Mouse (Mus musculus) R1 (cell line): Measurements from ENCODE around the gene Zfp36.
"Not testable (repeated sequence)": the region's sequence is repeated elsewhere in the genome, so short reads cannot be mapped to it uniquely, and the experiment has no call there.

Experiments used
- DNase-seq: peaks from one replicate; pipeline ENCODE4 v3.0.0-alpha.2; 2018; ENCODE audit warnings: low read depth, low spot score

The Zfp36 gene

DNA sequence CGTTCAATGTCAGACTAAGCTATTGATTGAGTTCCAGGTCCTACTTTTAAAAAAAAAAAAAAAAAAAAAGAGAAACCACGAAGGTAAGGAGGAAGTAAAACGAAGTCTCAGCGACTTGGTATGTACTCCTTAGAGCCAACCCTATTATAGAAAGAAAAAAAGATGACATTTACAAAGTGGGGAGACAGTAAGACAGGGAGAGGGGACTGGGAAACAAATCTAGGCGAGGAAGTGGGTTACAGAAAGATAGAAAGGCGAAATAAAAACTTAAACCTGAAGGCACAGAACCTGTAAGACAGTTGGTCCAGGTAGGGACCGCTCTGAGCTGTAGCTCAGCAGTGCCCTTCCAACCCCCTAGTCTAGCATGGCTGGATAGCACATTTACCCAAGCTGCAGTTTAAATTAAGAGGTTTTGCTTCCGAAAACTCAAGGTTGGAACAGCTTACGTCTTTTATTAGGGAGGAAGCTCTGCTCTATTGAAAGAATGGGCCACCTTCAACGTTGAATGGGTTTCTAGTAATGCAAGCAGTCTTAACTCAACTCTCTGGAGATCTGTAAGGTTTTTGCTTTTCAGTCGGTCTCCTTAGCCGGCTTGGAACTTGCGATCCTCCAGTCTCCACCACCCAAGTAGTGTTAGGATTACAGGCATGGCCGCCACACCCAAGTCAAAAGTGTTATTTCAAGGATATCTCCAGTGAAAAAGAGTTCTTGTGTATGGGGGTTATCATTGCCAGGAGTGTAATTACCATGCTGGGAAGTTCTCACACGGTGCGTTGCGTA lies at the start of gene Zfp36:
Zfp36 (minus strand) TSS at position 17 of the 780 bp plus-strand sequence.
- DNase-seq, result no peak

DNA sequence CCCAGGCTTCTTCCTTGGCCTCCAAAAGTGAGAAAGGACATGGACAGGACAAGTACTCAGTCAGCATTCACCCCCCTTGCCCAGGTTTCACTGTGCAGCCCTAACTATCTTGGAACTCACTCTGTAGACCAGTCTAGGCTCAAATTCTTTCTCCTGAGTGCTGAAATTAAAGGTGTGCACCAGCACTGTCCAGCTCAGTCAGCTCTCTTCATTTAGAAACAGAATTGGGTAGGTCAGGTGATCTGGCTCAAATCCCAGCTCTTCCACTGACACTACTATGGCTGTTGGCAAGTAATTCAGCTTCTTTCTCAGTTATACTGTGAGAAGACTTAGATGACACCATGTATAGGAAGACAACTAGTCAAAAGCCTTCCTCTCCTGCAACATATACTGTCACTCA lies 47.7 kb upstream of the Zfp36 start:
- no peak for DNase-seq

DNA sequence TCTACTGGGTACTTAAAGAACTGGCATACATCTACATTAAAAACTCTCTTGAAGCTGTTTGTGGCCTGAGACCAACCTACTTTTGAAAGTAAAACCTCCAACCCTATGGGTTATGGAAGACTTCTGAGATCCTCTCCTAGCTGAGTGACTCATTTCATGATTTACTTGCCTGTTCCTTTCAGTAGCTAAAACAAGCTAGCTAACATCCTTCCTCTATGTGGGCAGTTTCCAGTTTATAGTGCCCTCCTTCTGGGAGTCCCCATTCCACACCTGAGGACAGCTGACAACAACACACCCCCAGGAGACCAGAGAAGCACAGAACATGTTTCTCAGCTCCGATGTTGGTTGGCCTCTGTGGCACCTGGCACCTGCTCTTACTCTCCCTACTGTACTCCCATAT lies 43.0 kb upstream of the Zfp36 start:
- no peak for DNase-seq

DNA sequence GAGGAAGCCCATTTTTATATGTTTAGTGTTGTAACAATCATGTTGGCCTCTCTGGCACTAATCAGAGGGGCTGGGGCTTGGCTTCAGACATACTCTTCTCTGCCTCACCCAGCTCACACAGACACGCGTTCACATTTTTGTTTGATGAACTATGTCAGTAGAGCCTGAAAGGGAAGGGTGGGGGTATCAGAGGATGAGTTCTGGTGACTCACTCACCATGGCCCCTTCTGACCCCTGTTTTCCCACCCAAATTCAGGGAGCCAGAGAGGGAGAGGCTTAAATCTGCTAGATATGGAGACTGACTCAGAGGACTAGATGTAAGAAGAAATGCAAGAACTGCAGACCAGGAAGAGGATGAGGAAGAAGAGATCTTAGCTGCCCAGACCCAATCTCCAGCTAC lies 39.4 kb upstream of the Zfp36 start:
- DNase-seq, result no peak

DNA sequence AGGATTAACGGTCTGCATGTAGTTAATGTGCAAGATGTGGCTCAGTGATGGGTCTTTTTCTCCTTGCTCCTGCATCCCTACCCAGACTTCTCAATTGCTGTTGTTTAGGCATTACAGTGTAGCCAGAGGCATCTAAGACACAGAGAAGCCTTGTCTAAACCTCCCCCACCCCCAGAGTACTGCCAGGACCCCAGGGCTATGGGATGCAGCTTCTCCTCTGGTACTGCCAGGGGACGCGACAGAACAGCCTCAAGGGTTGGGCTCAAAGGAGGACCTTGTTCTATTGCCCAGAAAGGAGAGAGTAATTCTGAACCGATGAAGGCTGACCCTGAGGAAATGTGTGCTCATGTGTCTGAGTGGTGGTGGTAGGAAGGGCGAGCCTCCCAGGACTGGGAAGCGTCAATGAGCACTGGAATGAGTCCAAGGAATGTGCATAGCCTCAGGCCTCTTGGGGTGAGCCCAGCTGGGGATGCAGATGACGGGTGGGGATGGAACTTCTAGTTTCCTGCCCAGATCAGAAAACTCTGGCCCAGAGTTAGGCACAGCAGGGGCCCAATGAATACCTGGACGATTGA lies 38.1 kb upstream of the Zfp36 start:
- DNase-seq, result peak; percentile 89

DNA sequence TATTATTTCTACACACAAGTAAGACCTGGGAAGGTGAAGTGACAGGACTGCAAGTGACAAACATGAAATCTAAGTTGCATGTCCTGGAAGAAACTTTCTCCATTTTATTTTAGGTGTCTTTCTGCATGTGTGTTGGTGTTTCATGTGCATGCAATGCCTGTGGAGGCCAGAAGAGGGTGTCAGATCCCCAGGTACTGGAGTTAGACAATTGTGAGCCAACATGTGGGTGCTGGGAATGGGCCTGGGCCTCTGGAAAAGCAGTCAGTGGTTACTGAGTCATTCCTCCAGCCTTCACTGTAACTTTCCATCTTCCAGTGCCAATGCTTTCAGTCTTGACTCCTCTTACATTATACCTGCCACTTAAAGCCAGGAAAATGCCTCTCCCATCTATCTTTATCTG lies 37.3 kb upstream of the Zfp36 start:
- DNase-seq, result peak; percentile 75

DNA sequence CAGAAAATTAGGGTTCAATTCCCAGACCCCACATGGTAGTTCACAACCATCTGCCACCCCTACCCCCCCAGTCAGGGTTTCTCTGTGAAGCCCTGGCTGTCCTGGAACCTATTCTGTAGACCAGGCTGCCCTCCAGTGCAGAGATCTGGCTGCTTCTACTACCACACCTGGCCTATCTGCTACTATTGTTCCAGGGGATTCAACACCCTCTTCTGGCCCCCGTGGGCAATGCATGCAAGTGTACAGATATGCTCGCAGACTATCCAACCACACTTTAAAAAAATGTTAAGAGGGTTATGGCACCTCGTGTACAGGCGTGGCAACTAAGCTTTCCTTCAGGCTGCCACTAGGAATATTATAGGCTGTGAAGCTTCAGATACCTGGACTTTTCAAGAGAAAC lies 32.8 kb upstream of the Zfp36 start:
- DNase-seq, result peak; percentile 49

DNA sequence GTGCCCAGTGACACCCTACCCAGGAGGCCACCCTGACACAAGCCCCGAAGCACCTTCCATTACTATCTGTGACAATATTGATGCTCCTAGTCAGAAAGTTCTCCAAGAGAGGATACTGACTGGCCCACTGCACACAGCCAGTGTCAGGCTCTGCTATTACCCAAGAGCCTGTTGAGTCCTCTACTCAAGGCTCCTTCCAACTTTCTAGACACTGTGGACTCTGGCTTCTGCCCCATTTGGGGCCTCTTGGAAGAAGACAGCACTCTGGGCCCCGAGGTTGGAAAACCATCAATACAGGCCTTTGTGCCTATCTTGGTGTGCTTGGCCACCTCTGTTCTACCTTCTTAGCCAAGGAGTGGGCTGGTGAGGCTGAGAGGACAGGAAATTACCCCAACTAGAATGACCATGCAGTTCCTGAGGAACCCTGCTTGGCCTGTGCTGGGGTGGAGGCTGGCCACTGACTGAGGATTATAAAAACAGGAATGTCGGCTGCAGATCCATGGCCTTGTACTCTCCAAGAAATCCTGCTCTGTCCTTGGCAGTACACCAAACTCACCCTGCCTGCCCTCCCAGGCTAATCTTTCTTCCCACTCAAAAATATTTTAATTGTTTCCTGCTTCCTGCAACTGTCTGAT lies 30.9 kb upstream of the Zfp36 start:
- no peak for DNase-seq

DNA sequence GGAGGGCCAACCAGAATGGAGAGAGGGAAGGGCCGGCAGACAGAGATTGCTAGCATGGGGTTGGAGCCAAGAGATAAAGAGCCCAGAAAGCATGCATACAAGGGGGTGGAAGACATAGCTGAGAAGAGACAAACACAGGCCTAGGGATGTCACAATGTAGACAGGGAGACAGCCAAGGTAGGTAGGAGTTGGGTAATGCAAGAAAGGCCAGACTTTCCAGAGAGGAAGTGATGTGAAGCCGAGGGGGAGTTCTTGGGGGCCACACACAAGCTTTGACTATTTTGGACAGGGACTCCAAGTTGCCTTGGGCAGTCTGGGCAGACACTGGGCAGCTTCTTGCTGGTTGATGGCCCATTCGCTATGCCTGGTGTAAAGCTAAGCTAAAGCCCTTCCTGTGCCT lies 21.9 kb upstream of the Zfp36 start:
- DNase-seq, result no peak

DNA sequence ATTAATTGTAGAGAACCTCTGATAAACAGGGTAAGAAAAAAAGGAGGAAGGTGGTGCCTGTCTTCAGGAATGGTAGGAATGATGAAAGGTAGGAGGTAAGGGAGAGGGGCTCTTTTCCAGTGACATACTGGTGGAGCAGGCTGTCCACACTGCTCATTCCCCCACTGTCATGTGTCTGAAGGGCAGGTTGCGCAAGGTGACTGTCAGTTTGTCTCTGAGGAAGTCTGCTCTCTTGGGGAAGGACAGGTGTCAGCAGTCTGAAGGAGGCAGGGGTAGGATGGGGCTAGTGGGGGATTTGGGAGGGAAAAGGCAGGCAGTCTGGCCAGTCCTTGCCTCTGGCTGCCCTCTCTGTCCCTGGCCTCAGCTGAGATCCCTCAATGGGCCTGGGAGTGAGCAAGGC lies 21.0 kb upstream of the Zfp36 start:
- no peak for DNase-seq

DNA sequence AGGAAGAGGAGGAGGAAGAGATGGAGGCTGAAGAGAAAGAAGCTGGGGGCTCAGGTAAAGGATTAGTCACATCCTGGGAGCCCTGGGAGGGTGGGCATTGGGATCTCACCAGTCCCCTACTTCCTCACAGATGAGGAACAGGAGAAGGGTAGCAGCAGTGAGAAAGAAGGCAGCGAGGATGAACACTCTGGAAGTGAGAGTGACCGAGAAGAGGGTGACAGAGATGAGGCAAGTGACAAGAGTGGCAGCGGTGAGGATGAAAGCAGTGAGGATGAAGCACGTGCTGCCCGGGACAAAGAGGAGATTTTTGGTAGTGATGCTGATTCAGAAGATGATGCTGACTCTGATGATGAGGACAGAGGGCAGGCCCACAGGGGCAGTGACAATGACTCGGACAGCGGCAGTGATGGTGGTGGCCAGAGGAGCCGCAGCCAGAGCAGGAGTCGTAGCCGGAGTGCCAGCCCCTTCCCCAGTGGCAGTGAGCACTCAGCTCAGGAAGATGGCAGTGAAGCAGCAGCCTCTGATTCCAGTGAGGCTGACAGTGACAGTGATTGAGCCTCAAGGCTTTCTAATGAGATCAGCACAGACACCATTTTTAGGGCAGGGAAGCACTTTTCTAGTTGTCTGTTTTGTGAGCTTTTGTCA lies 18.8 kb upstream of the Zfp36 start:
- DNase-seq, result no peak

DNA sequence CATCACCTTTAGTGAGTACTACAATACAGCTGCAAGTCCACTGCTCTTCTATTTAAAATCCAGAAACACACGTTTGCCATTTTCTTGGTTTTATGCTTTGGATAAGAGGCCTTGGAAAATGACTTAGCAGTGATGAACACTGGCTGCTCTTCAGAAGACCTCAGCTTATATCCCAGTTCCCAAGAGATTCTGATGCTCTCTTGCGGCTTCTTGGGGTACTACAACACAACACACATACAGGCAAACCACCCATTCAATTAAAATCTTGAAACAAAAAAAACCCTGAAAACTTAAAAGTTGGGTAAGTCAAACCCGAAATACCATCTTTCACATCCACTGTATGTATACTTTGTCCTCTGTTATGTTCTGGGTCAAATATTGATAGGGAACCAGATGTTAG lies 17.9 kb upstream of the Zfp36 start:
- DNase-seq, result peak; percentile 69

DNA sequence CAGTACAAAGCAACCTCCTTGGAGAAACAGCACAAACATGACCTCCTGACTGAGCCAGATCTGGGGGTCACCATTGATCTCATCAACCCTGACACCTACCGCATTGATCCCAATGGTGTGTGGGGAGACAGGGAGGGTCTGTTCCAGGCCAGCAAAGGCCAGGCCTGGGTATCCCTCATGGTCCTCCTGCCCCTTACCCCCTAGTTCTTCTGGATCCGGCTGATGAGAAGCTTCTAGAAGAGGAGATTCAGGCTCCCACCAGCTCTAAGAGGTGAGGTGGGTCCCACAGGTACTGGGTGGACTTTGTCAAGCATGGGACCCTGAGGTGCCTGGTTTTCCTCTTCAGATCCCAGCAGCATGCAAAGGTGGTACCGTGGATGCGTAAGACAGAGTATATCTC lies 15.4 kb upstream of the Zfp36 start:
- DNase-seq, result no peak

DNA sequence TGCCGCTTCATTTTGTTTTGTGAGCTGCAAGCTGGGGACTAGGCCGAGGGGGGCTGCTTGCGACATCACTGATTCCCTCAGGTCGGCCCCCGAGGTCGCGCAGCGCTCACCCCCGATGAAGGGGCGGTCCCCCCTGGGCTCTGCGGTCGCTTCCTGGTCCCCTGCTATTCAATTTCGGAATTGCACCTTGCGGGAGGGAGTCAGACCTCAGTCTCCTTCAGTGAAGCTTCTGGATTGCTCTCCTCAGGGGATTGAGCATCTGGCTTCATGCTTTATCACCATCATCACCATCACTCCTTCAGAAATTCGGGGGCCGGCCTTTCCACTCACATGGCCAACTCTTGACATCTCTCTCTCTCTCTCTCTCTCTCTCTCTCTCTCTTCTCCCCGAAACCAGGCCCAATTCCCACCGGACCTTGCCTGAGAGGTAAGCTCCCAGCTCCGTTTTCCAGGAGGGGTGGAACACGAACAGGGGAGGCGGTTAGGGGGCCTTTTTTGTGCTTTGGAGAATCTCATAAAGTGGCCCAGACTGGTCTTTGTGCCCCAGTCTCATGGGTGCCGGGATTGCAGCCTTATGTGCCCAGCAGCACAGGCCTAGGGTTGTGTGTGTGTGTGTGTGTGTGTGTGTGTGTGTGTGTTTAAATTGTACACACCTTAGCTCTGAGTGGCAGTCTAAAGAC lies 13.4 kb upstream of the Zfp36 start:
- DNase-seq, result no peak

DNA sequence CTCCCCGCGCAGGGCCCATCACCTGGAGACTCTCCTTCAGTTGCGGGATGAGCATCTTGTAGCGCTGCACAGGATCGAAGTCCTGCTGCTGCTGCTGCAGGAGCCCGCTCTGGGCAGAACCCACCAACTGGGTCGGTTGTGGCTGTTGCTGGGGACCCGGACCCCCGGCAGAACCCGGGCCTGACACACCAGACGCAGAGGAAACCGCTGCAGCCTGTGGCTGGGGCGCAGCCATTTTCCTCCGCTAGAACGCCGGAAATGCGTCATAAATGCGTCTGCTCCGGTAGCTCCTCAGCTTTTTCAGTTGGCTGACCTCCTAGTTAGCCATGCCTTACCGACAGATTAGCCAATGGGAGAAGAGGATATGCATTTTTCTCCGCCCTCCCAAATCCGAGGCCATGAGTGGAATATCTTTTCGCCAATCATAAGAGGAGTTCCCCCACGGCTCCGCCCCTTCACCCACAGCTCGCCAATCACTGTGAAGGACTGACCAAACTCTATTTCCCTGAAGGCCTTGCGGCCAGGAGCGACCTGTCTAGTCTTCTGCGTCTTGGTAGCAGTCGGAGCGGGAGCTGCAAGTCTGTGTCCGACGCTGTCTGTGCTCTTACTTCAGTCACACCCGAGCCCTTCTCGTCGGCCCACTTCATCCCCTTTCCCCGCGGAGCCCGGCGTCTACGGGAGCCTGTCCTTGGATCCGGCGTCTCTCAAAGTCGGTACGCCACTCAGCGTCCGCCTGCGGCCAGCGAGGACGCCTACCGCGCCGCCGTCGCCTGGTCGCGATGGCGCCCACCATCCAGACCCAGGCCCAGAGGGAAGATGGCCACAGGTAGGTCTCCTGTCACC lies 12.6 kb upstream of the Zfp36 start, which contains the start of the genes Med29 and Paf1:
Med29 (minus strand) TSS at position 280 of the 843 bp plus-strand sequence.
Paf1 (plus strand) TSS at position 523 of the 843 bp plus-strand sequence.
- DNase-seq, result peak; percentile 100

DNA sequence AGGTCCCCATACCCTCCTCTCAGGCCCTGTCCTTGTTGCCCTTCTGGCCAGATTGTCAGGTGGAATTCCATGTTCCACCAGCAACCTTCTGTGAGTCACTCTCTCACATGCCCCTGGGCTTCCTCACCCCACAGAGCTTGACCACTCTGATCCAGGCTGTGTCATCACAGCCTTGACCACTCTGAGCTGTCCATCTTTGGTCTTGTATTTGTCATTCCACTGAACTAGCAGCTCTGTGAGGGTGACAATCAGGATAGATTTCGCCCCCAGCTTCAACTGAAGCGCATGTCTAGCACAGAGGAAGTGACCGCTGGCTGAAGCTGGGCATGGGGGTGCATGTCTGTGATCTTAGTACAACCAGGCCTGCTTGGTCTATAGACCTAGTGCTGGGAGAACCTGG lies 10.3 kb upstream of the Zfp36 start:
- DNase-seq, result no peak

DNA sequence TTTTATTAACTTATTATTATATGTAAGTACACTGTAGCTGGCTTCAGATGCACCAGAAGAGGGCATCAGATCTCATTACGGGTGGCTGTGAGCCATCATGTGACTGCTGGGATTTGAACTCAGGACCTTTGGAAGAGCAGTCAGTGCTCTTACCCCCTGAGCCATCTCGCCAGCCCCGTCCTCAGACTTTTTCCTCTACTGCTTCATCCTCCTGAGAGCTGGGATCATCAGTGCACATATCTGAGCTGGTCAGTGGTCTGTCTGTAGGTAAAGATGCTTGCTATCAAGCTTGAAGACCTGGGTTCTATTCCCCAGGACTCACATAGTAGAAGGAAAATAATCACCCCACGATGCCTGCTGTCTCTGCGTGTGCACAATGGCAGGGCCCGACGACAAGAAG lies 7.3 kb upstream of the Zfp36 start:
- not testable (repeated sequence) for DNase-seq

DNA sequence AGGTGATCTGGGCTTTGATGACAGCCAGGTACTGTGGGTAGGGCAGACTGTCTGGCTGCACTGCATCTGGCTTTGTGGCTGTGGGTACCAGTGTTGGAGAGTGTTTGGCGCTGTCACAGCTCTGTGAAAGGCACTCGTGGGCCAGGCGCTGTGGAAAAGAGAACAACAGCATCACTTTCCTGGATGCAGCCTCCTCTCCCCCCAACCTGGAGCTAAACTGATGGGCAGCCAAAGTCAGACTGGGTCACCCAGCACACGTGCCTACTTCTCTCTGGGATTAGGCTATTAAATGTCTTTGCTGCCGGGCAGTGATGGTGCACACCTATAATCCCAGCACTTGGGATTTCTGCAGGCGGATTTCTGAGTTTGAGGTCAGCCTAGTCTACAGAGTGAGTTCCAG lies 6.8 kb upstream of the Zfp36 start:
- not testable (repeated sequence) for DNase-seq

DNA sequence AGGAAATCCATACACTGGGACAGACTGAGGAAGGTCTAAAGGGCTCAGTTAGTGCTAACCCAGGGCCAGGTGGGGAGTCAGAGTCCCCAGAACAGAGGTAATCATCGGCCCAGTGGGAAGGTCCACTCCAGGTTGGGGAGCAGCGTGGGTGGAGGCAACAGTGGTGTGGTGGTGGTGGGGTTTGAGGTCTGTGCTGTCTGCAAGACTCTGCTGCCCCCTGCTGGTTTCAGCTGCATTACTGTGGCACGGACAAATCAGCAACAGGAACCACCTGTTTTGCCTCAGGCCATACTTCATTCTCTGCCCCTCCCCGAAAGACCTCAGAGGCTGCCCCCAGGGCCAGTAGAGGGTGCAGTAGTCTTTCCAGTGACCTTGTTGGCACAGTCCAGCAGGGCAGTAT lies 6.4 kb upstream of the Zfp36 start:
- peak; percentile 90 for DNase-seq

DNA sequence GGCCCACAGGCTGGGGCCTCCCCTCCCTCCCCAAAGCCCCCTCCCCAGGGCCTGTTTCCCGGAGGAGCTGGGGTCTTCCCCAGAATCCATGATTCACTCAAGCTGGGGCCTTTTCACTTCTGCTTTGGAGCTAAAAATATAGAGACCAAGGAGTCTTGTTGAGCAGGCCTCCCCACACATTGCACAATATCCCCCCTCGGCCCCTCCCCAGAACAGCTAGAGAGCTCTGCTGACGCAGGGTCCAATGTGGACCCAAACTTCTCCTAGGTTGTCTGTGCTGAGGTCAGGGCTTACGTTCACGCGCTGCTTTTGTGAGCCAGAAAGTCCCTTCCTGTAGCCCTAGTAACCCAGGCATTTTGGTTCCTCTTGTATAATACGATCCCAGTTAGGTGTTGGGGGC lies 6.0 kb upstream of the Zfp36 start:
- no peak for DNase-seq

DNA sequence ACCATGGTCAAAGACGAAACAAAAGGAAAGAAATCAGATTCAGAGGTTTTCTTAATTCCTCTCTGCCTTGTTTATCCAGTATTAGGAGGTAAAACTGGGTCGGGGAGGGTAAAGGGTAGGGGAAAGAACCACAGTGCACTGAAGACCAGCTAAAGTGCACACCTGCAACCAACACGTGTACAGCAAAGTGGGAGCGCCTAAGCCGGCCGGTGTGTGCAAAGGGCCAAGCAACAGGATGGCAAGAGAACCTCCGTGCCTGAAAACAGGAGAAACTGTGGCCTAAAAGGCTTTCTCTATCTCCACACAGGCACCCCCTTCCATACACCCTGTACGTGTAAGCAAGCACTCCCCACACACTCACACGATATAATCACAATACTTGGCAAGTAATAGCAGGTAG lies 5.1 kb upstream of the Zfp36 start:
- no peak for DNase-seq
